Mouse (Mus musculus): ENCODE data around the gene Camk1d. TPM values are rescaled to one million over a fixed set of nuclear protein-coding genes. Genes with fewer than 3 reads are reported as not detected.

The Camk1d gene
- total and polyA plus RNA-seq, 2 experiments from 2014 or later: 1.1 to 2.2 TPM

DNA sequence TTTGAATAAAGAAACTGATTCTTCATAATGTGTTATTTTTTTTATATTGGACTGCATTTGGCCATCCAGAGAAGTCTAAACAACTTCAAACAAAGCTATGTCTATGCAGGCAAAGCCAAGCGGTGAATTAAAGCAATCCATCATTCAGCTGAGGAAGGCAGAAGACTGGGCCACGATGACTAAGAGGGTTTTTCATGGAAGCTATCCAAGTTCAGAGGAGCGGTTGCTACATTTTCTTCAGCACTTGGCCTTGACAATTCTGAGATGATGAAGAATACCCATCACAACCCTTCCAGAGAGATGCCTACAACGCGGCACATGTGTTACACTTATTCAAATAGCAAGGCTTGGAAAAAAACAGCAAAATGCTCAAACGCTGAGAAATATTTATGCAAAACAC, 65.6 kb downstream of the Camk1d start:
- DNase-seq (ENCODE audit: low spot score) (no peak), ATAC-seq (ENCODE audit: insufficient read depth, low read depth) (no peak)
- Histone ChIP-seq H3K9me3 (replicated peaks; ENCODE audit: control insufficient read depth, low read length) (no peaks in the 10 kb centered on the region), H3K4me3 (ENCODE audit: low read depth, low read length) (no peak overlapping the region), H3K4me2 (ENCODE audit: low read depth, low read length) (no peak overlapping the region), H3K27ac (ENCODE audit: low read depth) (no peak overlapping the region), H3K27me3 (ENCODE audit: control insufficient read depth, insufficient read depth, low read length) (no peaks in the 10 kb centered on the region), H3K4me1 (ENCODE audit: control insufficient read depth, insufficient read depth) (no peaks in the 10 kb centered on the region), H3K36me3 (replicated peaks; ENCODE audit: control insufficient read depth, insufficient read depth, low read length) (no peaks in the 10 kb centered on the region), H3K9ac (replicated peaks; ENCODE audit: low read depth, low read length) (no peak overlapping the region)
- no peak for TF ChIP-seq CTCF (IDR thresholded peaks at IDR 0.05; ENCODE audit: low read depth)
- no peak for TF ChIP-seq EP300 (IDR thresholded peaks at IDR 0.05; ENCODE audit: low read depth)
- 71% methylated on average over 6 of the region's 6 CpGs for WGBS

GRCm38 (mm10) chr2:5646322-5646721, 68.0 kb downstream of the Camk1d start:
- H3K9me3 ChIP-seq (replicated peaks; ENCODE audit: control insufficient read depth, low read length): no peaks in the 10 kb centered on the region
- no peaks in the 10 kb centered on the region for H3K27me3 ChIP-seq (ENCODE audit: control insufficient read depth, insufficient read depth, low read length)
- DNase-seq (ENCODE audit: low spot score) (no peak), ATAC-seq (ENCODE audit: insufficient read depth, low read depth) (no peak)
- H3K9ac ChIP-seq (replicated peaks; ENCODE audit: low read depth, low read length): no peak overlapping the region
- H3K4me2 ChIP-seq (ENCODE audit: low read depth, low read length): no peak overlapping the region
- no peak overlapping the region for H3K27ac ChIP-seq (ENCODE audit: low read depth)
- no peaks in the 10 kb centered on the region for H3K4me1 ChIP-seq (ENCODE audit: control insufficient read depth, insufficient read depth)
- TF ChIP-seq CTCF (IDR thresholded peaks at IDR 0.05; ENCODE audit: low read depth): no peak
- no peak for TF ChIP-seq EP300 (IDR thresholded peaks at IDR 0.05; ENCODE audit: low read depth)
- H3K36me3 ChIP-seq (replicated peaks; ENCODE audit: control insufficient read depth, insufficient read depth, low read length): no peaks in the 10 kb centered on the region
- no peak overlapping the region for H3K4me3 ChIP-seq (ENCODE audit: low read depth, low read length)
- 85% methylated on average over 5 of the region's 5 CpGs for WGBS

- Histone ChIP-seq H3K4me2 (ENCODE audit: low read depth, low read length) (no peak overlapping the region), H3K27ac (ENCODE audit: low read depth) (no peak overlapping the region), H3K4me1 (ENCODE audit: control insufficient read depth, insufficient read depth) (no peaks in the 10 kb centered on the region), H3K4me3 (ENCODE audit: low read depth, low read length) (no peak overlapping the region), H3K36me3 (replicated peaks; ENCODE audit: control insufficient read depth, insufficient read depth, low read length) (no peaks in the 10 kb centered on the region), H3K27me3 (ENCODE audit: control insufficient read depth, insufficient read depth, low read length) (no peaks in the 10 kb centered on the region), H3K9me3 (replicated peaks; ENCODE audit: control insufficient read depth, low read length) (no peaks in the 10 kb centered on the region), H3K9ac (replicated peaks; ENCODE audit: low read depth, low read length) (no peak overlapping the region)
- DNase-seq (ENCODE audit: low spot score): no peak
- WGBS: 55% methylated on average over 2 of the region's 2 CpGs
- no peak for TF ChIP-seq CTCF (IDR thresholded peaks at IDR 0.05; ENCODE audit: low read depth)
- no peak for TF ChIP-seq EP300 (IDR thresholded peaks at IDR 0.05; ENCODE audit: low read depth)
- no peak for ATAC-seq (ENCODE audit: insufficient read depth, low read depth)
Observed at GRCm38 (mm10) chr2:5645584-5645983, 68.7 kb downstream of the Camk1d start.

GRCm38 (mm10) chr2:5643937-5644336, 70.4 kb downstream of the Camk1d start:
- no peak overlapping the region for H3K9ac ChIP-seq (replicated peaks; ENCODE audit: low read depth, low read length)
- ATAC-seq (ENCODE audit: insufficient read depth, low read depth) (no peak), DNase-seq (ENCODE audit: low spot score) (no peak)
- H3K4me1 ChIP-seq (ENCODE audit: control insufficient read depth, insufficient read depth): no peaks in the 10 kb centered on the region
- H3K4me2 ChIP-seq (ENCODE audit: low read depth, low read length): no peak overlapping the region
- no peak overlapping the region for H3K4me3 ChIP-seq (ENCODE audit: low read depth, low read length)
- no peak overlapping the region for H3K27ac ChIP-seq (ENCODE audit: low read depth)
- 69% methylated on average over 3 of the region's 3 CpGs for WGBS
- H3K9me3 ChIP-seq (replicated peaks; ENCODE audit: control insufficient read depth, low read length): no peaks in the 10 kb centered on the region
- no peak for TF ChIP-seq EP300 (IDR thresholded peaks at IDR 0.05; ENCODE audit: low read depth)
- no peak for TF ChIP-seq CTCF (IDR thresholded peaks at IDR 0.05; ENCODE audit: low read depth)
- H3K36me3 ChIP-seq (replicated peaks; ENCODE audit: control insufficient read depth, insufficient read depth, low read length): no peaks in the 10 kb centered on the region
- H3K27me3 ChIP-seq (ENCODE audit: control insufficient read depth, insufficient read depth, low read length): no peaks in the 10 kb centered on the region

DNA sequence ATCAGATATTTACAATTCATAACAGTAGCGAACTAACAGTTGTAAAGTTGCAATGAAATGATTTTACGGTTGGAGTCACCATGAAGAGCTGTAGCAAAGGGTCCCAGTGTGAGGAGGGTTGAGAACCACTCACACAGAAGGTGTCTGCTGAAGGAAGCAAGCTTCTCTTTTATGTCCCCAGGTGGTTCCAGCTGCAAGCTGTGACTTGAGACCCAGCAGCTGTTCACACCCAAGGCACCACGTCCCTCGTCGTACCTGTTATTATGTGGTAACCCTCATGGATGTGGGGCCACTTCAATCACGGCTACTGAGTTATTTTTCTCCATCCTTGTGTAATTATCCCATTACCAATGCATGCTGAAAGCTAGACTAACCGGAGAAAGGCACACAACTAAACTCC, 71.1 kb downstream of the Camk1d start:
- ATAC-seq (ENCODE audit: insufficient read depth, low read depth): no peak
- TF ChIP-seq EP300 (IDR thresholded peaks at IDR 0.05; ENCODE audit: low read depth) (no peak), CTCF (IDR thresholded peaks at IDR 0.05; ENCODE audit: low read depth) (no peak)
- no peak overlapping the region for H3K4me3 ChIP-seq (ENCODE audit: low read depth, low read length)
- H3K27me3 ChIP-seq (ENCODE audit: control insufficient read depth, insufficient read depth, low read length): no peaks in the 10 kb centered on the region
- no peak overlapping the region for H3K9ac ChIP-seq (replicated peaks; ENCODE audit: low read depth, low read length)
- no peak for DNase-seq (ENCODE audit: low spot score)
- H3K36me3 ChIP-seq (replicated peaks; ENCODE audit: control insufficient read depth, insufficient read depth, low read length): no peaks in the 10 kb centered on the region
- H3K27ac ChIP-seq (ENCODE audit: low read depth): no peak overlapping the region
- H3K9me3 ChIP-seq (replicated peaks; ENCODE audit: control insufficient read depth, low read length): no peaks in the 10 kb centered on the region
- no peaks in the 10 kb centered on the region for H3K4me1 ChIP-seq (ENCODE audit: control insufficient read depth, insufficient read depth)
- H3K4me2 ChIP-seq (ENCODE audit: low read depth, low read length): no peak overlapping the region
- 72% methylated on average over 7 of the region's 7 CpGs for WGBS

- H3K27me3 ChIP-seq (ENCODE audit: control insufficient read depth, insufficient read depth, low read length): no peaks in the 10 kb centered on the region
- H3K4me3 ChIP-seq (ENCODE audit: low read depth, low read length): no peak overlapping the region
- H3K9me3 ChIP-seq (replicated peaks; ENCODE audit: control insufficient read depth, low read length): no peaks in the 10 kb centered on the region
- TF ChIP-seq CTCF (IDR thresholded peaks at IDR 0.05; ENCODE audit: low read depth) (no peak), EP300 (IDR thresholded peaks at IDR 0.05; ENCODE audit: low read depth) (no peak)
- H3K36me3 ChIP-seq (replicated peaks; ENCODE audit: control insufficient read depth, insufficient read depth, low read length): no peaks in the 10 kb centered on the region
- no peaks in the 10 kb centered on the region for H3K4me1 ChIP-seq (ENCODE audit: control insufficient read depth, insufficient read depth)
- ATAC-seq (ENCODE audit: insufficient read depth, low read depth) (no peak), DNase-seq (ENCODE audit: low spot score) (no peak)
- no peak overlapping the region for H3K9ac ChIP-seq (replicated peaks; ENCODE audit: low read depth, low read length)
- no peak overlapping the region for H3K4me2 ChIP-seq (ENCODE audit: low read depth, low read length)
- no peak overlapping the region for H3K27ac ChIP-seq (ENCODE audit: low read depth)
- WGBS: 38% methylated on average over 5 of the region's 5 CpGs
Observed at GRCm38 (mm10) chr2:5642624-5643023, 71.7 kb downstream of the Camk1d start.

Data from heart, postnatal 0 days (tissue).